Mouse (Mus musculus): Measurements from ENCODE around the gene Trim71. TPM values are rescaled to one million over a fixed set of nuclear protein-coding genes. Genes with fewer than 3 reads are reported as not detected.
"Not testable (repeated sequence)": the region's sequence is repeated elsewhere in the genome, so short reads cannot be mapped to it uniquely, and the experiment has no call there.

Gene Trim71
- polyA plus RNA-seq, 1 experiment from 2014 or later = 1.6 TPM

DNA sequence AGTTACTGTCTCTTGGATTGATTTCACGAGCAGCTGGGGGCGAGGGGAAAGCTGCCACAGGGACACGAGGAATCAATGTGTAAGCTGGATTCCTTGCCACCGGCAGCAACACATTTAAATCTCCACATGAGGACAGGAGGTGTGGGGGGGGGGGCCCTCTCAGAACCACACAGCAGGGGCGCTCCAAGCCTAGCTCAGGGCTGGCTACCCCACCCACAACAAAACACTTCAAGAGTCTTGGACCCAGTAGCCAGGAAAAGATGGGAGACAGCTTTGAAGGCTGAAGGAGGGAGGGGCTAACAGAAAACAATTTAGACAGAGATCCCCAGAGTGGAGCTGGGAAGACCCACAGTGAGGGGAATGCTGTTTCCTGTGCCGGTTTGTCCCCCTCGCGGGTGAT lies 38.3 kb downstream of the Trim71 start:
- Histone ChIP-seq H3K9me3 (ENCODE audit: control insufficient read depth, low read length) (no peaks in the 10 kb centered on the region), H3K27ac (ENCODE audit: low read depth, low read length) (peak overlapping the region; percentile 31; the same call in 1 of the 2 replicates), H3K4me1 (replicated peaks; ENCODE audit: control insufficient read depth, insufficient read depth, low read length) (peaks cover 25% of the 10 kb centered on the region), H3K36me3 (ENCODE audit: control insufficient read depth, insufficient read depth, low read length) (no peaks in the 10 kb centered on the region), H3K4me3 (ENCODE audit: low read depth, low read length) (no peak overlapping the region), H3K9ac (ENCODE audit: low read length) (peak overlapping the region; percentile 0; the same call in 1 of the 2 replicates), H3K4me2 (ENCODE audit: low read depth, low read length, severe bottlenecking) (peak overlapping the region; percentile 11; the same call in 1 of the 2 replicates), H3K27me3 (ENCODE audit: control insufficient read depth, insufficient read depth, low read length) (no peaks in the 10 kb centered on the region)
- DNase-seq (ENCODE audit: low spot score) = no peak
- 6% methylated on average over 8 of the region's 8 CpGs for WGBS
- ATAC-seq (replicated peaks; ENCODE audit: low FRiP score) = no peak; the same call in 1 of the 2 replicates

GRCm38 (mm10) chr9:114525073-114525633 lies 39.0 kb downstream of the Trim71 start:
- DNase-seq (ENCODE audit: low spot score) = no peak
- peaks cover 24% of the 10 kb centered on the region for H3K4me1 ChIP-seq (replicated peaks; ENCODE audit: control insufficient read depth, insufficient read depth, low read length)
- 94% methylated on average over 13 of the region's 15 CpGs for WGBS

DNA sequence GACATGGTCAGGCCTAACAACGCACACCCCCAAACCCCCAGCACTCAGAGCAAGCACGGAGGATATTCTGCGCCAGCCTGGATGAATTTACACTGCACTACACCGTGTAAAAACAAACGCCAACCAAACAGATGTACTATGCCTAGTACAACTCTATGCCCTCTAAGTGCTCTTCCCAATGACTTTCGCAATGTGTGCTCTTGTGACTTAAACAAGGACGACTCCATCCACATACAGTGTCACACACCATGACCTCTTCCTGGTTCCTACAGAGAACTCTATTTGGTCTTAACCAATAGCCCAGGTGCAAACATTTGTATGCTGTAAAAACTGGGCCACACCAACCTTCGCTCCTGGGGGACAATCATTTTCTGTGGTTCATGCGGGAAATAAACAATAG lies 41.7 kb downstream of the Trim71 start:
- DNase-seq (ENCODE audit: low spot score) (no peak), ATAC-seq (replicated peaks; ENCODE audit: low FRiP score) (no peak)
- H3K9me3 ChIP-seq (ENCODE audit: control insufficient read depth, low read length) = no peaks in the 10 kb centered on the region
- peaks cover 16% of the 10 kb centered on the region for H3K4me1 ChIP-seq (replicated peaks; ENCODE audit: control insufficient read depth, insufficient read depth, low read length)
- no peak overlapping the region for H3K4me2 ChIP-seq (ENCODE audit: low read depth, low read length, severe bottlenecking)
- WGBS = 92% methylated on average over 9 of the region's 9 CpGs
- H3K9ac ChIP-seq (ENCODE audit: low read length) = no peak overlapping the region
- H3K4me3 ChIP-seq (ENCODE audit: low read depth, low read length) = no peak overlapping the region
- no peaks in the 10 kb centered on the region for H3K36me3 ChIP-seq (ENCODE audit: control insufficient read depth, insufficient read depth, low read length)
- H3K27ac ChIP-seq (ENCODE audit: low read depth, low read length) = no peak overlapping the region
- H3K27me3 ChIP-seq (ENCODE audit: control insufficient read depth, insufficient read depth, low read length) = no peaks in the 10 kb centered on the region

More at GRCm38 (mm10) chr9:114525073-114525633, 39.0 kb downstream of the Trim71 start:
- Histone ChIP-seq H3K36me3 (ENCODE audit: control insufficient read depth, insufficient read depth, low read length) (no peaks in the 10 kb centered on the region), H3K27ac (ENCODE audit: low read depth, low read length) (no peak overlapping the region), H3K4me3 (ENCODE audit: low read depth, low read length) (no peak overlapping the region), H3K27me3 (ENCODE audit: control insufficient read depth, insufficient read depth, low read length) (no peaks in the 10 kb centered on the region), H3K9me3 (ENCODE audit: control insufficient read depth, low read length) (no peaks in the 10 kb centered on the region), H3K9ac (ENCODE audit: low read length) (no peak overlapping the region), H3K4me2 (ENCODE audit: low read depth, low read length, severe bottlenecking) (no peak overlapping the region)
- no peak for ATAC-seq (replicated peaks; ENCODE audit: low FRiP score)

GRCm38 (mm10) chr9:114522041-114522440 lies 42.1 kb downstream of the Trim71 start:
- Histone ChIP-seq H3K9ac (ENCODE audit: low read length) (no peak overlapping the region), H3K27me3 (ENCODE audit: control insufficient read depth, insufficient read depth, low read length) (no peaks in the 10 kb centered on the region), H3K27ac (ENCODE audit: low read depth, low read length) (no peak overlapping the region), H3K4me2 (ENCODE audit: low read depth, low read length, severe bottlenecking) (no peak overlapping the region), H3K4me1 (replicated peaks; ENCODE audit: control insufficient read depth, insufficient read depth, low read length) (peaks cover 16% of the 10 kb centered on the region), H3K4me3 (ENCODE audit: low read depth, low read length) (no peak overlapping the region), H3K36me3 (ENCODE audit: control insufficient read depth, insufficient read depth, low read length) (no peaks in the 10 kb centered on the region), H3K9me3 (ENCODE audit: control insufficient read depth, low read length) (no peaks in the 10 kb centered on the region)
- WGBS = 55% methylated on average over 5 of the region's 5 CpGs
- DNase-seq (ENCODE audit: low spot score) (no peak), ATAC-seq (replicated peaks; ENCODE audit: low FRiP score) (no peak)

- not testable (repeated sequence) for H3K27ac ChIP-seq (ENCODE audit: low read depth, low read length); H3K4me3 ChIP-seq (ENCODE audit: low read depth, low read length); H3K36me3 ChIP-seq (ENCODE audit: control insufficient read depth, insufficient read depth, low read length); H3K27me3 ChIP-seq (ENCODE audit: control insufficient read depth, insufficient read depth, low read length); H3K9me3 ChIP-seq (ENCODE audit: control insufficient read depth, low read length); DNase-seq (ENCODE audit: low spot score); H3K4me1 ChIP-seq (replicated peaks; ENCODE audit: control insufficient read depth, insufficient read depth, low read length); H3K4me2 ChIP-seq (ENCODE audit: low read depth, low read length, severe bottlenecking); H3K9ac ChIP-seq (ENCODE audit: low read length); ATAC-seq (replicated peaks; ENCODE audit: low FRiP score)
- 80% methylated on average over 4 of the region's 4 CpGs for WGBS
Measured at GRCm38 (mm10) chr9:114520529-114520928, 43.6 kb downstream of the Trim71 start.

DNA sequence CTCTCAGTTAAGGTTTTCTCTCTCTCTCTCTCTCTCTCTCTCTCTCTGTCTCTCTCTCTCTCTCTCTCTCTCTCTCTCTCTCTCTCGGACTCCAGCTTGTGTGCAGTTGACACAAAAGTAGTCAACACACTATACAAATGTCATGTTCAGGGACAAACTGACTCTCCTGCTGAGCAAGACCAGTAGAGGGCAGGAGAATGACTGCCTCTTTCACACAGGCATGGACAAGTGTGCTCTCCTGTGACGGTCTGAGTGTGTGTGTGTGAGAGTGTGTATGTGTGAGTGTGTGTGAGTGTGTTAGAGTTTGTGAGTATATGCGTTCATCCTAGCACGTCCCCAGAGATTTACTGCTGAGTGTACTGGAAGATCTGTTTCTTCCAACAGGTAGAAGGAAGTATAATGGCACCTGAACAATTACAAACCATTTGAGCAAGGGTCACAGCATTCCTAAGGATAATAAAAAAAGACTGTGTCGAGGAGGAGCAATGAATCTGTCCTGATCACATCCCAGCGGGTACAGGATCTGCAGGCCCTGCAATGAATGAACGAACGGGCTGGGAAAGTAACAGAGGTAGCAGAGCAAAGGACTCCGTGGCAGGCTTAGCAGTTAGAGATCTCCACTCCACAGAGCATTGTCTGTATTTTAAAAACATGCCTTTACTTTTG lies 45.2 kb downstream of the Trim71 start:
- Histone ChIP-seq H3K9ac (ENCODE audit: low read length) (no peak overlapping the region), H3K27me3 (ENCODE audit: control insufficient read depth, insufficient read depth, low read length) (no peaks in the 10 kb centered on the region), H3K4me2 (ENCODE audit: low read depth, low read length, severe bottlenecking) (no peak overlapping the region), H3K4me1 (replicated peaks; ENCODE audit: control insufficient read depth, insufficient read depth, low read length) (no peaks in the 10 kb centered on the region), H3K9me3 (ENCODE audit: control insufficient read depth, low read length) (peaks cover 2% of the 10 kb centered on the region), H3K4me3 (ENCODE audit: low read depth, low read length) (no peak overlapping the region), H3K36me3 (ENCODE audit: control insufficient read depth, insufficient read depth, low read length) (peaks cover 2% of the 10 kb centered on the region), H3K27ac (ENCODE audit: low read depth, low read length) (no peak overlapping the region)
- 71% methylated on average over 9 of the region's 9 CpGs for WGBS
- DNase-seq (ENCODE audit: low spot score) = no peak
- ATAC-seq (replicated peaks; ENCODE audit: low FRiP score) = no peak

DNA sequence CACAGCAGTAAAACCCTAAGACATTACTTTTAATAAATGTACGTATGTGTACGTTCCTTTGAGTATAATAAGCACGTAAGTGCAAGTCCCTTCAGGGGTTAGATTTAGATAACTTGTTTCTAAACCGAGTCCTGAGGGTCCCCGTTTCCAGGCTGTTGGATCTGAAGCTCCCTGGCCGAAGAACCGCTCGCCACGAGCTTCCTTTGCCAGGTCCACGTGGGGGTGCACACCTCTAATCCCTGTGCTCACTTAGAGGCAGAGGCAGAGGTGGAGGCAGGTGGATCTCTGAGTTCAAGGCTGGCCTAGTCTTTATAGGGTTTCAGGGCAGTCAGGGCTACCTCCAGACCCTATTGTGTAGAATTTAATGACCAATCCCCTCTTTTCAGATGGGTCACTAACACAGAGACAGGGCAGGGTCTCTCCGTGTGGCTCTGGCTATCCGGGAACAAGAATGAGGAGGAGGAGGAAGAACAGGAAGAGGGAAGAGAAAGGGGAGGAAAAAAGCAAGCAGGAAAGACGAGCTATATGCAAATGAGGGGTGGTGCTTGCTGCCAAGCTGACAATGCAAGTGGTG lies 46.2 kb downstream of the Trim71 start:
- 80% methylated on average over 13 of the region's 13 CpGs for WGBS
- Histone ChIP-seq H3K4me3 (ENCODE audit: low read depth, low read length) (no peak overlapping the region), H3K4me1 (replicated peaks; ENCODE audit: control insufficient read depth, insufficient read depth, low read length) (no peaks in the 10 kb centered on the region), H3K27ac (ENCODE audit: low read depth, low read length) (no peak overlapping the region), H3K9me3 (ENCODE audit: control insufficient read depth, low read length) (peaks cover 12% of the 10 kb centered on the region), H3K27me3 (ENCODE audit: control insufficient read depth, insufficient read depth, low read length) (no peaks in the 10 kb centered on the region), H3K4me2 (ENCODE audit: low read depth, low read length, severe bottlenecking) (no peak overlapping the region), H3K9ac (ENCODE audit: low read length) (no peak overlapping the region), H3K36me3 (ENCODE audit: control insufficient read depth, insufficient read depth, low read length) (peaks cover 11% of the 10 kb centered on the region)
- ATAC-seq (replicated peaks; ENCODE audit: low FRiP score) (no peak), DNase-seq (ENCODE audit: low spot score) (no peak)

DNA sequence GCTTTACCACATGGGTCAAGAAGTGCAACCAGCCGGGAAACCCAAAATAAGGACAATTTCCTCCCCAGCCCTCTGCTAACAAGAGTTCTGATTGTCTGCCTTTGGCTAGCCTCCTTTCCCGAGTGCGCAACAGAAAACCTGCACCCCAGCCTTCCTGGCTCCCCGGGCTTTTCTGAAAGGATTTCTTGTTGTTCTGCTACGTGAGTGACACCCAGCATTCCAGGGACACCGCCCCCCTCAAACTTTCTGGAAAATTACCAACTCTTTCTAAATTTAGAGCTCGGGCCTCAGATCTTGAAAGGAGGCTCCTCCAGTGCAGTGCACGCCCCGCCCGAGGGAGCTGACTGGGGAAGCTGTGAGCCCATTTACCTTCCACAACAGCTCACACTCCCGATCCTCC lies 48.8 kb downstream of the Trim71 start, which contains the start of gene C130032M10Rik:
Gene C130032M10Rik, plus strand, starts transcription at position 334 of the 400 bp plus-strand sequence.
- Histone ChIP-seq H3K4me2 (ENCODE audit: low read depth, low read length, severe bottlenecking) (no peak within 1 kb of the TSS), H3K27ac (ENCODE audit: low read depth, low read length) (no peak within 1 kb of the TSS), H3K9me3 (ENCODE audit: control insufficient read depth, low read length) (peaks cover 20% of the 10 kb centered on the region), H3K36me3 (ENCODE audit: control insufficient read depth, insufficient read depth, low read length) (peaks cover 25% of the 10 kb centered on the region), H3K4me1 (replicated peaks; ENCODE audit: control insufficient read depth, insufficient read depth, low read length) (no peaks in the 10 kb centered on the region), H3K9ac (ENCODE audit: low read length) (no peak within 1 kb of the TSS), H3K27me3 (ENCODE audit: control insufficient read depth, insufficient read depth, low read length) (no peaks in the 10 kb centered on the region), H3K4me3 (ENCODE audit: low read depth, low read length) (no peak within 1 kb of the TSS)
- ATAC-seq (replicated peaks; ENCODE audit: low FRiP score) (no peak), DNase-seq (ENCODE audit: low spot score) (no peak)
- 93% methylated on average over 11 of the region's 11 CpGs for WGBS
